ENCODE assay signal across 8 mouse cellular contexts in the genomic region with DNA sequence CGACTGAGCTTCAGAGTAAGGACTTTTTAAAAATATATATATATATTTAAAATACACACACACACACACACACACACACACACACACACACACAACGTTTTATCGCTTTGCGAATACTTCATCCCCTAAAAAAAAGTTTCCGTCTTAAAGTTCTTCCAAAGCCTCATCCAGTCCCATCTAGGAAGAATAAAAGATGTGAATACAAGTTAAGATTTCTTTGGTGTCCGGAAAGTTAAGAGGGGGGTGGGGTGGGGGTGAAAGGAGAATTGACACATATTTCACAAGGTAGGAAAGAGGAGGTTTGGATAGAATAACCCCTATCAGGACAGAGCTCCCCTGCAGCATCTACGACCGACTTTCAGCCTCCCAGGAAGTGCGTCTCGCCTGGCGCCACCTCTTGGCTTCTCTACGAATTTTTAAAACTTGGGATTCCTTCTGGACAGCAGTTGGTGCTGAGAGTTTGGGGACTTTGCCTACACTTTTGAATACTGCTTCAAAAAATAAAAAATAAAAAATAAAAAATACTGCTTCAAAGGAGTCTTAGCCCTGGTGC. TPM values are rescaled to one million over a fixed set of nuclear protein-coding genes. Genes with fewer than 3 reads are reported as not detected.
DNase-seq lines count a peak whose midpoint lies in the region; ATAC-seq lines count a peak whose summit lies in the region.

No protein-coding gene starts in this region.

- H3K9ac ChIP-seq in forebrain, embryonic 15.5 days (replicated peaks), result no peak overlapping the region
- no peak overlapping the region for H3K9ac ChIP-seq in intestine, embryonic 16.5 days (ENCODE audit: low read depth, low read length)
- H3K9ac ChIP-seq in neural tube, embryonic 13.5 days, result peak overlapping the region; percentile 60; the same call in 1 of the 2 replicates

- H3K4me1 ChIP-seq in forebrain, embryonic 15.5 days, result peaks cover 32% of the 10 kb centered on the region
- peaks cover 19% of the 10 kb centered on the region for H3K4me1 ChIP-seq in intestine, embryonic 16.5 days (ENCODE audit: control insufficient read depth, insufficient read depth, low read length)
- peaks cover 36% of the 10 kb centered on the region for H3K4me1 ChIP-seq in neural tube, embryonic 13.5 days (replicated peaks)

- under 1% methylated on average over 12 of the region's 12 CpGs for WGBS in forebrain, embryonic 15.5 days
- WGBS in intestine, embryonic 16.5 days, result under 1% methylated on average over 12 of the region's 12 CpGs
- 0% methylated on average over 12 of the region's 12 CpGs for WGBS in neural tube, embryonic 13.5 days

- peak overlapping the region; percentile 66 for H3K4me2 ChIP-seq in forebrain, embryonic 15.5 days (replicated peaks)
- peak overlapping the region; percentile 62 for H3K4me2 ChIP-seq in intestine, embryonic 16.5 days (ENCODE audit: low read depth, low read length)
- peak overlapping the region; percentile 76 for H3K4me2 ChIP-seq in neural tube, embryonic 13.5 days

- H3K27ac ChIP-seq in forebrain, embryonic 15.5 days (replicated peaks), result no peak overlapping the region
- no peak overlapping the region for H3K27ac ChIP-seq in intestine, embryonic 16.5 days (ENCODE audit: low read length)
- H3K27ac ChIP-seq in neural tube, embryonic 13.5 days (replicated peaks), result no peak overlapping the region

- H3K4me3 ChIP-seq in forebrain, embryonic 15.5 days, result peak overlapping the region; percentile 37
- peak overlapping the region; percentile 34 for H3K4me3 ChIP-seq in intestine, embryonic 16.5 days (ENCODE audit: low read length)
- peak overlapping the region; percentile 38; the same call in 1 of the 2 replicates for H3K4me3 ChIP-seq in neural tube, embryonic 13.5 days

- no peak for ATAC-seq in forebrain, embryonic 15.5 days (replicated peaks)
- peak; percentile 41; the same call in 1 of the 2 replicates for ATAC-seq in intestine, embryonic 16.5 days
- no peak for ATAC-seq in neural tube, embryonic 13.5 days (ENCODE audit: low read depth)

- H3K27me3 ChIP-seq in forebrain, embryonic 15.5 days, result peaks cover 5% of the 10 kb centered on the region; the same call in 1 of the 2 replicates
- H3K27me3 ChIP-seq in intestine, embryonic 16.5 days (replicated peaks; ENCODE audit: control insufficient read depth, insufficient read depth, low read length), result no peaks in the 10 kb centered on the region
- H3K27me3 ChIP-seq in neural tube, embryonic 13.5 days, result peaks cover 27% of the 10 kb centered on the region

- peak; percentile 33 to 37 for DNase-seq in spleen, postnatal 36 days (ENCODE audit: low spot score in 2 of 2)
- DNase-seq in spleen, adult 12 weeks (ENCODE audit: low spot score), result no peak
- DNase-seq in adrenal gland, postnatal 10 days, result peak; percentile 74
- DNase-seq in lung, adult 18-20 months, result peak; percentile 55 to 67
- no peak for DNase-seq in natural killer cell, adult 2 months (ENCODE audit: low spot score in 2 of 2)

- H3K9me3 ChIP-seq in forebrain, embryonic 15.5 days, result no peaks in the 10 kb centered on the region
- H3K9me3 ChIP-seq in intestine, embryonic 16.5 days (ENCODE audit: control insufficient read depth, low read length), result no peaks in the 10 kb centered on the region
- H3K9me3 ChIP-seq in neural tube, embryonic 13.5 days, result no peaks in the 10 kb centered on the region

- no peaks in the 10 kb centered on the region for H3K36me3 ChIP-seq in forebrain, embryonic 15.5 days
- H3K36me3 ChIP-seq in intestine, embryonic 16.5 days (ENCODE audit: control insufficient read depth, insufficient read depth, low read length), result no peaks in the 10 kb centered on the region
- no peaks in the 10 kb centered on the region for H3K36me3 ChIP-seq in neural tube, embryonic 13.5 days

RNA-seq across cellular contexts. Expression of a gene that starts 1.5 kb away (rescaled TPM):
- total RNA-seq in adrenal gland, postnatal 10 days (2021), result 10 to 100 TPM; 13.6 to 18.5 TPM
- polyA plus RNA-seq in forebrain, embryonic 15.5 days (2015; fragmentation: Nextera tagmentation; extraction: Ambion mirVana), result 10.5 and 14.0 TPM in 2 replicates
- 0.76 and 1.1 TPM in 2 replicates for polyA plus RNA-seq in intestine, embryonic 16.5 days (2015; fragmentation: Nextera tagmentation; extraction: Ambion mirVana)
- polyA plus RNA-seq in neural tube, embryonic 13.5 days (2015; fragmentation: Nextera tagmentation; extraction: Ambion mirVana), result 1.4 and 2.7 TPM in 2 replicates

RNA-seq across cellular contexts. Expression of a gene that starts 12.2 kb away (rescaled TPM):
- 100 to 1,000 TPM; 167 to 171 TPM for total RNA-seq in adrenal gland, postnatal 10 days (2021)
- polyA plus RNA-seq in forebrain, embryonic 15.5 days (2015; fragmentation: Nextera tagmentation; extraction: Ambion mirVana), result 31.3 and 39.8 TPM in 2 replicates
- 47.7 and 55.6 TPM in 2 replicates for polyA plus RNA-seq in intestine, embryonic 16.5 days (2015; fragmentation: Nextera tagmentation; extraction: Ambion mirVana)
- polyA plus RNA-seq in neural tube, embryonic 13.5 days (2015; fragmentation: Nextera tagmentation; extraction: Ambion mirVana), result 27.3 and 33.3 TPM in 2 replicates

RNA-seq across cellular contexts. Expression of a gene that starts 14.2 kb away (rescaled TPM):
- total RNA-seq in adrenal gland, postnatal 10 days (2021), result 10 to 100 TPM; 27.7 to 38.8 TPM
- polyA plus RNA-seq in forebrain, embryonic 15.5 days (2015; fragmentation: Nextera tagmentation; extraction: Ambion mirVana), result 12.7 and 14.7 TPM in 2 replicates
- polyA plus RNA-seq in intestine, embryonic 16.5 days (2015; fragmentation: Nextera tagmentation; extraction: Ambion mirVana), result 18.4 and 19.8 TPM in 2 replicates
- 21.9 and 24.1 TPM in 2 replicates for polyA plus RNA-seq in neural tube, embryonic 13.5 days (2015; fragmentation: Nextera tagmentation; extraction: Ambion mirVana)

RNA-seq across cellular contexts. Expression of a gene that starts 23.0 kb away (rescaled TPM):
- 100 to 1,000 TPM in 1 of 2 experiments, 10 to 100 TPM in 1; 89.8 to 110 TPM for total RNA-seq in adrenal gland, postnatal 10 days (2021)
- 196 and 207 TPM in 2 replicates for polyA plus RNA-seq in forebrain, embryonic 15.5 days (2015; fragmentation: Nextera tagmentation; extraction: Ambion mirVana)
- 140 and 150 TPM in 2 replicates for polyA plus RNA-seq in intestine, embryonic 16.5 days (2015; fragmentation: Nextera tagmentation; extraction: Ambion mirVana)
- 150 and 161 TPM in 2 replicates for polyA plus RNA-seq in neural tube, embryonic 13.5 days (2015; fragmentation: Nextera tagmentation; extraction: Ambion mirVana)

RNA-seq across cellular contexts. Expression of a gene that starts 24.0 kb away (rescaled TPM):
- total RNA-seq in adrenal gland, postnatal 10 days (2021), result 1 to 10 TPM; 1.9 to 4.9 TPM
- polyA plus RNA-seq in forebrain, embryonic 15.5 days (2015; fragmentation: Nextera tagmentation; extraction: Ambion mirVana), result 4.3 TPM in 2 replicates
- 6.4 and 7.6 TPM in 2 replicates for polyA plus RNA-seq in intestine, embryonic 16.5 days (2015; fragmentation: Nextera tagmentation; extraction: Ambion mirVana)
- 3.9 and 5.1 TPM in 2 replicates for polyA plus RNA-seq in neural tube, embryonic 13.5 days (2015; fragmentation: Nextera tagmentation; extraction: Ambion mirVana)

Comparison
In these comparisons a context has a peak if more than half of its experiments do, and no peak if none do; other contexts are left out.
1. DNase-seq: peak in spleen, postnatal 36 days (2 of 2), adrenal gland, postnatal 10 days (single experiment) and lung, adult 18-20 months (2 of 2); none in spleen, adult 12 weeks (single experiment) and natural killer cell, adult 2 months (0 of 2).
2. Peak in every context shown above with its lines, with median percentiles within 50 percentile points of each other: H3K4me2 ChIP-seq and H3K4me3 ChIP-seq.